Mouse (Mus musculus): Measurements from ENCODE around the gene Arl6ip5. TPM values are rescaled to one million over a fixed set of nuclear protein-coding genes. Genes with fewer than 3 reads are reported as not detected.
A peak's percentile ranks its signal among the peaks of the same experiment; 100 is the strongest.

The Arl6ip5 gene
- polyA plus RNA-seq, 1 experiment, result 66.0 TPM

DNA sequence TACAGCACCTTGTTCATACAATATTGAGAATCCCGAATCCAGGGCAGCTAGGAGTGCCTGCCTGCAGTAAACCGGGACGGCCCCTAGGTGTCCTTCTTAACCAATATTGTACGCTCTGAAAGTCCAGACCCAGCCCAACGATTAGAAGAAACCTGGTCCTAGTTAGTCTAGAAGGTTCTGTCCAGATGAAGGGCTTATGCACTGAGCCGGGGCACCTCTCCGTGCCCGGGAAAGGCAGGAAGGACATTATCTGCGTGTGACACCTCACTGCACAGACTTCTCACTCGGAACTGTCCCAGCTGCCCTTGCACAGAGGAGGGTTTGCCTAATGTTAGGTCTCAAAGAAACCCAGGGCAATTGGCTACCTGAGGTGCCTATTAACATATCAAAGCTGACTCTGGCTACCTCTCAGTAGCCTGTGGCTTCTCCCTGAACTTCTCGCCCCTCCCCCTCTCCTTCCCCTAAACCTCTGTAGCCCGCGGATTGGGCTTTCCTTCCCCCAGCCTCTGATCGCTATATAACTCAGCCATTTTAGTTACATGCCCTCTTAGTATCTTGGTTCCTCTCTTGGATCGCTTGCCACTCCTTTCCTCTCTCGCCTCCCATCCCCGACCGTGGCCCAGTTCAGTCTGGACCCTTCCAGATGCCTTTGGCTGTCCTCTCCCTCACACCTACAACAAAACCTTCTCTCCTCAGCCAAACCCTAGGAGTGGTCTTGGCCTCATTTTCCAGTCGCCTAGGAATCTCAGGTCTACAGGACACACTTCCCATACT is 67.7 kb downstream of the Arl6ip5 start:
- TF ChIP-seq POLR2A (IDR thresholded peaks at IDR 0.05; ENCODE audit: low read depth, low read length) (no peak), CTCF (conservative IDR thresholded peaks at IDR 0.05; ENCODE audit: insufficient read depth, insufficient read length, low read depth, low read length) (peak; percentile 87)
- Histone ChIP-seq H3K27me3 (replicated peaks; ENCODE audit: control insufficient read depth, insufficient read depth, low read length) (no peaks in the 10 kb centered on the region), H3K36me3 (ENCODE audit: control insufficient read depth, insufficient read depth, low read length) (no peaks in the 10 kb centered on the region), H3K4me3 (ENCODE audit: insufficient read depth, low read depth, low read length) (peak overlapping the region; percentile 39), H3K27ac (ENCODE audit: insufficient read depth, low read depth, low read length) (peak overlapping the region; percentile 75), H3K4me1 (ENCODE audit: control insufficient read depth, insufficient read depth, low read length) (no peaks in the 10 kb centered on the region; the same call in 1 of the 2 replicates)
- WGBS, result 3% methylated on average over 19 of the region's 19 CpGs
- DNase-seq, result peak; percentile 91

- peak overlapping the region; percentile 8 for H3K27ac ChIP-seq (ENCODE audit: insufficient read depth, low read depth, low read length)
- TF ChIP-seq CTCF (conservative IDR thresholded peaks at IDR 0.05; ENCODE audit: insufficient read depth, insufficient read length, low read depth, low read length) (no peak), POLR2A (IDR thresholded peaks at IDR 0.05; ENCODE audit: low read depth, low read length) (no peak)
- DNase-seq, result peak; percentile 73
Measured at GRCm38 (mm10) chr6:97278878-97279277, 68.4 kb downstream of the Arl6ip5 start.

More at GRCm38 (mm10) chr6:97278878-97279277, 68.4 kb downstream of the Arl6ip5 start:
- 31% methylated on average over 6 of the region's 6 CpGs for WGBS
- Histone ChIP-seq H3K4me3 (ENCODE audit: insufficient read depth, low read depth, low read length) (no peak overlapping the region), H3K36me3 (ENCODE audit: control insufficient read depth, insufficient read depth, low read length) (no peaks in the 10 kb centered on the region), H3K27me3 (replicated peaks; ENCODE audit: control insufficient read depth, insufficient read depth, low read length) (no peaks in the 10 kb centered on the region), H3K4me1 (ENCODE audit: control insufficient read depth, insufficient read depth, low read length) (no peaks in the 10 kb centered on the region; the same call in 1 of the 2 replicates)

Other genes with a start within 250 kb of the Arl6ip5 start
- not detected in 2 replicates for gene Fam19a4, start 150.3 kb upstream of the Arl6ip5 start, polyA plus RNA-seq (2012; rRNA removed)
- gene Eogt, start 61.5 kb upstream of the Arl6ip5 start, polyA plus RNA-seq (2012; rRNA removed), result 12.8 and 13.9 TPM in 2 replicates
- gene Tmf1, start 31.6 kb upstream of the Arl6ip5 start, polyA plus RNA-seq (2012; rRNA removed), result 3.2 and 4.1 TPM in 2 replicates
- 11.0 and 16.6 TPM in 2 replicates for gene Uba3, start 5.0 kb upstream of the Arl6ip5 start, polyA plus RNA-seq (2012; rRNA removed)
- gene Lmod3, start 42.1 kb downstream of the Arl6ip5 start, polyA plus RNA-seq (2012; rRNA removed), result 0.12 and 1.2 TPM in 2 replicates